Mouse (Mus musculus): ENCODE measurements around the gene Bend6. TPM values are rescaled to one million over a fixed set of nuclear protein-coding genes. Genes with fewer than 3 reads are reported as not detected.
A peak's percentile ranks its signal among the peaks of the same experiment; 100 is the strongest.

The Bend6 gene
- total and polyA plus RNA-seq, 2 experiments from 2014 or later: 96.7 to 124 TPM

DNA sequence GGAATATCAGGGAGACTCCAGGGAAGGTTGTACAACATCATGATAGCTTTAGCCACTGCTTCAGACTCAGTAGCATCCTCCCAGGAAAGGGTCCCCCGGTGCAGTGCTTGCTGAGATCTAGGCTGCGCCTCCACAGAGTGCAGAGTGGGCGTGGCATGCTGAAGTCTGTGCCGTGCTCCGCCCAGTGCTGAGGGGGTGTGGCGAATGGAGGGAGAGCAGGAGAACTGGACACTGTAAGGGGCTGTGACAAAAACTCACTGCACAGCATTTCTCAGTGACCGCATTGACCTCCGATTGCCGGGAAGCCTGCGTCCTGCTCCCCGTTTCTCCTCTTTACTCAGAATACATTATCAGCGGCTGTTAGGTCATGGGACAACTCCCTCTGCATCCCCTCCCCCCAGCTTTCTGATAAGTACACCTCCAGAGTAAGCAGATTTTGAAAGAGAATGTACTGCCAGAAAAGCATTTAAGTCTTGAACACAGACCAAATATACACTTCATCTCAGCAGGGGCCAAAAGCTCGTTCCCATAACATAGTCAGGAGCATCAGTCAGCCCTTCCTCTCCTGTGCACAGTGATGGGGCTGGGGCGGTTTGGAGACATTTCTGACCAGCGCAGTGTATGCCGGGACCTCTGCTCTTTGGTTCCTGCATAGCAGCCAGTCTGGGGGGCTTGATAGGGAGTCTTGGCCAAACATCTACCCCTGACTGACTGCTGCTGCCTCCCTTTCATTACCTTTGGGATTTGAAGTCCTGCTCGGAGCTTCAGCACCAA lies 37.5 kb upstream of the Bend6 start:
- Histone ChIP-seq H3K36me3 (ENCODE audit: insufficient read depth) (no peaks in the 10 kb centered on the region), H3K27ac (ENCODE audit: low read depth, low read length) (peak overlapping the region; percentile 87; the same call in 1 of the 2 replicates), H3K9ac (no peak overlapping the region), H3K9me3 (ENCODE audit: low read length) (no peaks in the 10 kb centered on the region), H3K4me2 (ENCODE audit: low read depth) (no peak overlapping the region), H3K27me3 (ENCODE audit: insufficient read depth, low read length) (no peaks in the 10 kb centered on the region), H3K4me3 (ENCODE audit: low read depth, low read length) (no peak overlapping the region), H3K4me1 (ENCODE audit: insufficient read depth) (peaks cover 5% of the 10 kb centered on the region; the same call in 1 of the 2 replicates)
- WGBS: 77% methylated on average over 17 of the region's 17 CpGs
- TF ChIP-seq CTCF (IDR thresholded peaks at IDR 0.05; ENCODE audit: low read depth): no peak
- no peak for DNase-seq
- ATAC-seq: no peak

DNA sequence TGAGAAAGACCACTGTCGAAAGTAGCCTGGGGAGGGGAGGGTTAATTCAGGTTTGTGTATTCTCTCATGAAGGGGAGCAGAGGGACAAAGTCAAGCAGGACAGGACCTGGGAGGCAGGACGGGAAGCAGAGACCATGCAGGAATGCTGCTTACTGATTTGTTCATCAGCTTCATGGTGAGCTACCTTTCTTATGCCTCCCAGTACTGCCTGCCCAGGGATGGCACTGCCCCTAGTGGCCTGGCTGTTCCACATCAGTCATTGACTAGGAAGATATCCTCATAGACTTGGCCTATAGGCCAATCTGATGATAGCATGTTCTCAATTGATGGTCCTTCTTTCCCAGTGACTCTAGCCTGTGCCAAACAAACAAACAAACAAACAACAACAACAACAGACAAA lies 36.3 kb upstream of the Bend6 start:
- H3K27me3 ChIP-seq (ENCODE audit: insufficient read depth, low read length): no peaks in the 10 kb centered on the region
- no peaks in the 10 kb centered on the region for H3K9me3 ChIP-seq (ENCODE audit: low read length)
- no peak overlapping the region for H3K4me3 ChIP-seq (ENCODE audit: low read depth, low read length)
- TF ChIP-seq CTCF (IDR thresholded peaks at IDR 0.05; ENCODE audit: low read depth): peak; percentile 36
- ATAC-seq (no peak), DNase-seq (no peak)
- WGBS: 82% methylated on average over 2 of the region's 2 CpGs
- H3K9ac ChIP-seq: no peak overlapping the region
- no peak overlapping the region for H3K4me2 ChIP-seq (ENCODE audit: low read depth)
- H3K4me1 ChIP-seq (ENCODE audit: insufficient read depth): peaks cover 7% of the 10 kb centered on the region; the same call in 1 of the 2 replicates
- H3K27ac ChIP-seq (ENCODE audit: low read depth, low read length): 0 out of 2 replicates have a peak overlapping the region, but pooled peaks have one; percentile 10
- no peaks in the 10 kb centered on the region for H3K36me3 ChIP-seq (ENCODE audit: insufficient read depth)

DNA sequence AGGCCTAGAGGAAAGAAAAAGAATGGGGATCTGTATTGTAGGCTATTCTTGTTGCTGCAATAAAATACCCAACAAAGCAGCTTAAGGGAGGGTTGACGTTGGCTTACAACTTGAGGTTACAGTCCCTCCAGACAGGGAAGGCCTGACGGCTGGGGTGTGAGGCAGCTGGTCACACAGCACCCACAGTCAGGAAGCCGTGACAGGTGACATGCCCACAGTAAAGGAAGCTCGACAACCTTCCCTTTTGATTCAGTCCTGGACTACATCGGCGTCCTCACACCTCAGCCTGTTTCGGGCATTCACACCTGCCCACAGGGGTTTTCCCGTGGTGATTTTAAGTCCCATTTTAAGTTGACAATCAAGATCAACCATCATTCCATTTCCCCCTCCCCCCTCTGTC lies 35.0 kb upstream of the Bend6 start:
- 91% methylated on average over 8 of the region's 8 CpGs for WGBS
- no peak for TF ChIP-seq CTCF (IDR thresholded peaks at IDR 0.05; ENCODE audit: low read depth)
- H3K4me2 ChIP-seq (ENCODE audit: low read depth): no peak overlapping the region

DNA sequence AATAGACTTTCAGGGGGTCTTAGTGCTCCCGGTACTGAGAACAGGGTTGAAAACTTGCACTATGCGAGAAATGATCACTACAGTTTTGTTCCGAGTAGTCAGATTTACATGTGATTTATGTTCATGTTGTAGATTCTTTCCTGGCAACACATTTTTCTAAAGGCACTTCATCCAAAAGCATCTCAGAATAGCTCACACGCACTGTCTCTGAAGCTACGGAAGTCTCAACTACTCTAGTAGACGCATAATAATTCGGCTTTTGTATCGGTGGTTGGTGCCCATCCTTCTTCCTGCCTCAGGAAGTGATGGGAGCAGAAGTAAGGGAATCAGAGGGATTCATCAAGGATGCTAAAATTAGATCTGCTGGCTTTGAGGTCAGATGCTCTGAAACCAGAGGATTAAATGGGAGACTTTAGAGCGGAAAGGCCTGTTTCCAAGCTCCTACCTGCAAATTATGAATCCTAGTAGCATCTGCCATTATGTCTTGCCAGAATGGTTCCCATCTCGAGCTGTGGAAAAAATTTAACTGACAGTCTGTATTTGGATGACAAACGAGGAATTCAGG lies 32.8 kb upstream of the Bend6 start:
- Histone ChIP-seq H3K9me3 (ENCODE audit: low read length) (no peaks in the 10 kb centered on the region), H3K27ac (ENCODE audit: low read depth, low read length) (peak overlapping the region; percentile 75), H3K4me1 (ENCODE audit: insufficient read depth) (peaks cover 11% of the 10 kb centered on the region), H3K27me3 (ENCODE audit: insufficient read depth, low read length) (no peaks in the 10 kb centered on the region), H3K36me3 (ENCODE audit: insufficient read depth) (no peaks in the 10 kb centered on the region), H3K4me2 (ENCODE audit: low read depth) (no peak overlapping the region), H3K4me3 (ENCODE audit: low read depth, low read length) (no peak overlapping the region), H3K9ac (no peak overlapping the region)
- DNase-seq: peak; percentile 57
- ATAC-seq: no peak
- 64% methylated on average over 11 of the region's 11 CpGs for WGBS
- no peak for TF ChIP-seq CTCF (IDR thresholded peaks at IDR 0.05; ENCODE audit: low read depth)

More for the DNA sequence above, 35.0 kb upstream of the Bend6 start:
- Histone ChIP-seq H3K9ac (no peak overlapping the region), H3K27me3 (ENCODE audit: insufficient read depth, low read length) (no peaks in the 10 kb centered on the region), H3K4me3 (ENCODE audit: low read depth, low read length) (no peak overlapping the region), H3K9me3 (ENCODE audit: low read length) (no peaks in the 10 kb centered on the region), H3K36me3 (ENCODE audit: insufficient read depth) (no peaks in the 10 kb centered on the region), H3K4me1 (ENCODE audit: insufficient read depth) (peaks cover 8% of the 10 kb centered on the region; the same call in 1 of the 2 replicates), H3K27ac (ENCODE audit: low read depth, low read length) (no peak overlapping the region)
- DNase-seq (no peak), ATAC-seq (no peak)

DNA sequence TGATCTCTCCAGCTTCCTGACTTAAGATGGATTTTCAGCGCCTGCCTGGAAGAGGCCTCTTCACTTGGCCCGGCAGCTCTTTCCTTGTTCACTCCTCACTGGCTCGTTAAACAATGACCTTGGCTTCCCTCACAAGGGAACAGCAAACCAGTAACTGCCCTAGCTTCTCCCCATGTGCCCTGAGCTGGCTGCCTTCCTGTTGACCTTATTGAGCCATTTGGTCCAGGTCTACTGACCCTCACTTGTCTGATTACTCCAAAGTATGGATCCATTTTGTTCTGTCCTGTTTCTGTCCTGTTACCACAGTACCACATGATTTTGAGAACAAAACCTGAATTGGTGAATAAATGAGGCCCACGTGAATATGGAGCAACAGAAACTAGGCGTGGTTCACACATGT lies 32.2 kb upstream of the Bend6 start:
- peak overlapping the region; percentile 69; the same call in 1 of the 2 replicates for H3K27ac ChIP-seq (ENCODE audit: low read depth, low read length)
- ATAC-seq (no peak), DNase-seq (no peak)
- no peak overlapping the region for H3K9ac ChIP-seq
- no peaks in the 10 kb centered on the region for H3K27me3 ChIP-seq (ENCODE audit: insufficient read depth, low read length)
- TF ChIP-seq CTCF (IDR thresholded peaks at IDR 0.05; ENCODE audit: low read depth): no peak
- no peaks in the 10 kb centered on the region for H3K36me3 ChIP-seq (ENCODE audit: insufficient read depth)
- peaks cover 11% of the 10 kb centered on the region; the same call in 1 of the 2 replicates for H3K4me1 ChIP-seq (ENCODE audit: insufficient read depth)
- no peak overlapping the region for H3K4me2 ChIP-seq (ENCODE audit: low read depth)
- WGBS: 75% methylated on average over 5 of the region's 5 CpGs
- H3K9me3 ChIP-seq (ENCODE audit: low read length): no peaks in the 10 kb centered on the region
- H3K4me3 ChIP-seq (ENCODE audit: low read depth, low read length): no peak overlapping the region

DNA sequence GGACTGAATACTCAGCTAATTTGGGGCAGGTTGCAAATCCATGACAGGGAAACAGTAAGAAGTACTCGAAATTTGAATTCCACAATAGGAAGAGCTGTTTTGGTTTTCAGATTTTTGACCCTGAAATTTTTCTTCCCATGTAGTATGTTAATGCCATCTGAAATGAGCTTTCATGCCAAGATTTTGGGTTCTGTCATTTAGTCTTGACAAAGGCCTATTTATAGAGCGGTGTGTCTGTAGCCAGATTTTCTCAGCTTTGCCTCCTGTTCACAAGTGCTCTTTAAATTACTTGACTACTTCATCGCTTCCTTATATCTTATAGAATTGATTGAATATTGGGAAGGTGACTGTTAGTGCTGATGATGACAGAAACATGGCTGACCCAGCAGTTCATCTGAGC lies 28.3 kb upstream of the Bend6 start:
- Histone ChIP-seq H3K9ac (no peak overlapping the region), H3K9me3 (ENCODE audit: low read length) (no peaks in the 10 kb centered on the region), H3K27ac (ENCODE audit: low read depth, low read length) (peak overlapping the region; percentile 72), H3K27me3 (ENCODE audit: insufficient read depth, low read length) (no peaks in the 10 kb centered on the region), H3K36me3 (ENCODE audit: insufficient read depth) (no peaks in the 10 kb centered on the region), H3K4me1 (ENCODE audit: insufficient read depth) (peaks cover 14% of the 10 kb centered on the region; the same call in 1 of the 2 replicates), H3K4me2 (ENCODE audit: low read depth) (no peak overlapping the region), H3K4me3 (ENCODE audit: low read depth, low read length) (no peak overlapping the region)
- peak; percentile 67 for DNase-seq
- ATAC-seq: peak; percentile 71
- no peak for TF ChIP-seq CTCF (IDR thresholded peaks at IDR 0.05; ENCODE audit: low read depth)
- 41% methylated on average over 3 of the region's 3 CpGs for WGBS

All from forebrain, postnatal 0 days (tissue).